Mouse (Mus musculus) heart, adult 2 months (tissue): ENCODE measurements around the gene Olfr1062. TPM values are rescaled to one million over a fixed set of nuclear protein-coding genes. Genes with fewer than 3 reads are reported as not detected.
"Not testable (repeated sequence)": the region's sequence is repeated elsewhere in the genome, so short reads cannot be mapped to it uniquely, and the experiment has no call there.

Source experiments
- DNase-seq, 2 experiments: peaks; one replicate each; pipeline ENCODE4 v3.0.0; 2021
- H3K27ac ChIP-seq: fragments of 200-600 bp; 2 replicates; pipeline ENCODE4 v1.8.1; 2022
- H3K27me3 ChIP-seq: fragments of 200-500 bp; 2 replicates; pipeline ENCODE4 v1.6.1; 2012; ENCODE audit warnings: mild to moderate bottlenecking, low read length, inconsistent platforms, mixed read lengths; ENCODE audit not compliant: control insufficient read depth, insufficient read depth
- H3K36me3 ChIP-seq: fragments of 200-500 bp; 2 replicates; pipeline ENCODE4 v1.6.1; 2012; ENCODE audit warnings: low read length, inconsistent platforms; ENCODE audit not compliant: control insufficient read depth, insufficient read depth
- H3K4me1 ChIP-seq: fragments of 200-500 bp; 2 replicates; pipeline ENCODE4 v1.6.1; 2011; ENCODE audit warnings: low read length; ENCODE audit not compliant: control insufficient read depth, insufficient read depth
- H3K4me3 ChIP-seq: fragments of 200-600 bp; 2 replicates; pipeline ENCODE4 v1.8.1; 2022
- H3K79me2 ChIP-seq: fragments of 200-500 bp; replicated peaks from 2 replicates; pipeline ENCODE4 v1.6.1; 2012; ENCODE audit warnings: mild to moderate bottlenecking, inconsistent platforms, low read length, moderate library complexity, mixed read lengths; ENCODE audit not compliant: control insufficient read depth, insufficient read depth
- H3K9ac ChIP-seq: fragments of 200-500 bp; 2 replicates; pipeline ENCODE4 v1.6.1; 2012; ENCODE audit warnings: low read depth, mild to moderate bottlenecking, control low read depth, inconsistent platforms, low read length, mixed read lengths
- CTCF ChIP-seq: fragments of 200-600 bp; IDR thresholded peaks from 2 replicates; pipeline ENCODE4 v1.8.1; 2022; ENCODE audit warnings: antibody characterized with exemption, mild to moderate bottlenecking, moderate library complexity
- EP300 ChIP-seq: fragments of 200-500 bp; IDR thresholded peaks from 2 replicates; pipeline ENCODE4 v1.6.1; 2011; ENCODE audit warnings: low read depth, low read length, control low read depth; ENCODE audit not compliant: insufficient read depth
- POLR2A ChIP-seq: fragments of 200-500 bp; IDR thresholded peaks from 2 replicates; pipeline ENCODE4 v1.6.1; 2011; ENCODE audit warnings: mild to moderate bottlenecking, low read depth, low read length, control low read depth; ENCODE audit not compliant: insufficient read depth
- WGBS: fragments of 180-500 bp; shearing (Covaris S2); methylation state at CpG from one replicate; pipeline ENCODE4 v1.1.7; 2018; 5-methylcytosine and 5-hydroxymethylcytosine counted together
- intact Hi-C: fragments of 180-260 bp; cut with DNase I; formaldehyde crosslinking; loops from one replicate; pipeline ENCODE4 v1.15.1; 2025
- polyA plus RNA-seq: library from polyadenylated mRNA; depleted of rRNA; stranded (reverse); fragments of >200 nt; gene quantifications from 2 replicates; pipeline ENCODE4 v1.2.3, GENCODE M21; 2012; rRNA removed
- total RNA-seq, 2 experiments: library from RNA; stranded (reverse); gene quantifications; 2 replicates each; pipeline ENCODE4 v1.2.3; 2021

The Olfr1062 gene
- total and polyA plus RNA-seq, 3 experiments = not detected

DNA sequence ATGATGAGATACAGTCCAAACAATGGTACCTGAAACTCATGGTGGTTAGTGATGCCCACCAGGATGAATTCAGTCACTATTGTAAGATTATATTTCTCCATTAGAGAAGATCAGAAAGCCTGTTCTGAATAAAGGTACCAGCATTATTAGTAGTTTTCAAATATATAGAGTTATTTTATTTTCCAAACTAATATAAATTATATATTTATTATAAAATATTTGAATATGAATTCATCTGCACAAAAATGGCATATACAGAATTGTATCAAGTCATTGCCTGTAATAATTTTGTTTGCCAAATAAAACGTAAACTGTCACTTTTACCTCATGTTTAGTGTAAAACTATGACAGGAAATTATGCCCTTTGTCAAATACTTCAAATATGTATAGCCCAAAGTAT lies 12.6 kb downstream of the Olfr1062 start, which contains the start of gene Olfr1061:
TSS of gene Olfr1061 (minus strand) at position 101 of the 400 bp plus-strand sequence.
- WGBS = 45% methylated on average over 1 of the region's 1 CpGs
- Histone ChIP-seq H3K4me1 (no peaks in the 10 kb centered on the region), H3K27me3 (no peaks in the 10 kb centered on the region), H3K79me2 (no peaks in the 10 kb centered on the region), H3K36me3 (no peaks in the 10 kb centered on the region), H3K4me3 (no peak within 1 kb of the TSS), H3K9ac (no peak within 1 kb of the TSS), H3K27ac (no peak within 1 kb of the TSS)
- DNase-seq = no peak
- intact Hi-C loops = no loop called here
- no peak for TF ChIP-seq POLR2A
- TF ChIP-seq CTCF = no peak
- TF ChIP-seq EP300 = no peak

- DNase-seq = no peak
- no peak overlapping the region for H3K27ac ChIP-seq
- no peak overlapping the region for H3K4me3 ChIP-seq
- no peaks in the 10 kb centered on the region for H3K4me1 ChIP-seq
- no peaks in the 10 kb centered on the region for H3K27me3 ChIP-seq
- TF ChIP-seq EP300 = no peak
- 54% methylated on average over 2 of the region's 2 CpGs for WGBS
- H3K79me2 ChIP-seq = no peaks in the 10 kb centered on the region
- intact Hi-C loops = no loop called here
- H3K9ac ChIP-seq = no peak overlapping the region
- H3K36me3 ChIP-seq = no peaks in the 10 kb centered on the region
Measured at GRCm38 (mm10) chr2:86395114-86395513, 31.4 kb downstream of the Olfr1062 start.

DNA sequence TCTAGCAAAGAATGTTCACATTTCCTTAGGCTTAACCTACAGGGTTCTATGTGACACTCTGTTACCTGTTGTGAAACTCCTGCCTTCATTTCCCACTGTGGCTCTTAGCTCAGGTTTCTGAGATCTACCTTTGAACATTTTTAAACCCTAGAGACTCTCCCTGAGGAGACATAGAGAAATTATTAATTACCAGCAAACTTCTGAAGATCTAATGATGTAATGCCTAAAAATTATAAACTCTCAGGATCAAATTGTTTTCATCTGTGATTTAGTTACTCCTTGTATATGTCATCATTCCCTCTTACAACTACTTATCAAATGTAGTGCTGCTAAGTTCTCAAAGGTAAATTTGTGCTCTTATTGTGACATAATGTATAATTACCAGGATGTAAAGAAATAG lies 38.1 kb downstream of the Olfr1062 start, which contains the start of gene Olfr1058:
TSS of gene Olfr1058 (minus strand) at position 101 of the 400 bp plus-strand sequence.
- H3K27ac ChIP-seq, H3K36me3 ChIP-seq, H3K9ac ChIP-seq, H3K27me3 ChIP-seq, DNase-seq, H3K4me3 ChIP-seq, H3K4me1 ChIP-seq, intact Hi-C loops, H3K79me2 ChIP-seq: not testable (repeated sequence)

GRCm38 (mm10) chr2:86378293-86378692 lies 48.3 kb downstream of the Olfr1062 start, which contains the start of gene Olfr1057:
Gene Olfr1057 (minus strand): TSS chr2:86378393.
- Histone ChIP-seq H3K27me3 (no peaks in the 10 kb centered on the region), H3K27ac (no peak within 1 kb of the TSS), H3K4me1 (no peaks in the 10 kb centered on the region), H3K9ac (no peak within 1 kb of the TSS), H3K4me3 (no peak within 1 kb of the TSS), H3K79me2 (no peaks in the 10 kb centered on the region), H3K36me3 (no peaks in the 10 kb centered on the region)
- no peak for DNase-seq
- intact Hi-C loops = no loop called here
- TF ChIP-seq EP300 = no peak
- TF ChIP-seq CTCF = no peak
- TF ChIP-seq POLR2A = no peak

Other genes starting within 250 kb of the Olfr1062 start
- gene Olfr1044, start 248.9 kb downstream of the Olfr1062 start, total RNA-seq = not detected
- gene Olfr1044, start 248.9 kb downstream of the Olfr1062 start, polyA plus RNA-seq = not detected in 2 replicates
- gene Olfr52, start 241.1 kb downstream of the Olfr1062 start, total RNA-seq = not detected
- not detected in 2 replicates for gene Olfr52, start 241.1 kb downstream of the Olfr1062 start, polyA plus RNA-seq
- gene Olfr1045, start 223.7 kb downstream of the Olfr1062 start, total RNA-seq = not detected
- gene Olfr1045, start 223.7 kb downstream of the Olfr1062 start, polyA plus RNA-seq = not detected in 2 replicates
- not detected for gene Olfr1046, start 207.4 kb downstream of the Olfr1062 start, total RNA-seq
- gene Olfr1046, start 207.4 kb downstream of the Olfr1062 start, polyA plus RNA-seq = not detected in 2 replicates
- not detected for gene Olfr1047, start 195.3 kb downstream of the Olfr1062 start, total RNA-seq
- gene Olfr1047, start 195.3 kb downstream of the Olfr1062 start, polyA plus RNA-seq = not detected in 2 replicates
- gene Olfr1048, start 186.5 kb downstream of the Olfr1062 start, total RNA-seq = not detected
- gene Olfr1048, start 186.5 kb downstream of the Olfr1062 start, polyA plus RNA-seq = not detected in 2 replicates
- not detected for gene Olfr1049, start 168.4 kb downstream of the Olfr1062 start, total RNA-seq
- gene Olfr1049, start 168.4 kb downstream of the Olfr1062 start, polyA plus RNA-seq = not detected in 2 replicates
- gene Olfr1051, start 147.7 kb downstream of the Olfr1062 start, total RNA-seq = not detected
- gene Olfr1051, start 147.7 kb downstream of the Olfr1062 start, polyA plus RNA-seq = not detected in 2 replicates
- gene Olfr1052, start 134.3 kb downstream of the Olfr1062 start, total RNA-seq = not detected
- not detected in 2 replicates for gene Olfr1052, start 134.3 kb downstream of the Olfr1062 start, polyA plus RNA-seq
- gene Olfr1053, start 111.5 kb downstream of the Olfr1062 start, total RNA-seq = not detected
- gene Olfr1053, start 111.5 kb downstream of the Olfr1062 start, polyA plus RNA-seq = not detected in 2 replicates
- not detected for gene Olfr1054, start 91.3 kb downstream of the Olfr1062 start, total RNA-seq
- gene Olfr1054, start 91.3 kb downstream of the Olfr1062 start, polyA plus RNA-seq = not detected in 2 replicates
- not detected for gene Olfr1055, start 76.5 kb downstream of the Olfr1062 start, total RNA-seq
- gene Olfr1055, start 76.5 kb downstream of the Olfr1062 start, polyA plus RNA-seq = not detected in 2 replicates
- gene Olfr1056, start 64.3 kb downstream of the Olfr1062 start, total RNA-seq = not detected
- gene Olfr1056, start 64.3 kb downstream of the Olfr1062 start, polyA plus RNA-seq = not detected in 2 replicates
- gene Olfr1057, start 48.4 kb downstream of the Olfr1062 start, total RNA-seq = not detected
- not detected in 2 replicates for gene Olfr1057, start 48.4 kb downstream of the Olfr1062 start, polyA plus RNA-seq
- gene Olfr1058, start 38.2 kb downstream of the Olfr1062 start, total RNA-seq = not detected
- gene Olfr1058, start 38.2 kb downstream of the Olfr1062 start, polyA plus RNA-seq = not detected in 2 replicates
- gene Olfr1061, start 12.7 kb downstream of the Olfr1062 start, total RNA-seq = not detected
- not detected in 2 replicates for gene Olfr1061, start 12.7 kb downstream of the Olfr1062 start, polyA plus RNA-seq
- not detected for gene Olfr1065, start 23.8 kb upstream of the Olfr1062 start, total RNA-seq
- not detected in 2 replicates for gene Olfr1065, start 23.8 kb upstream of the Olfr1062 start, polyA plus RNA-seq
- not detected for gene Olfr1066, start 29.5 kb upstream of the Olfr1062 start, total RNA-seq
- gene Olfr1066, start 29.5 kb upstream of the Olfr1062 start, polyA plus RNA-seq = not detected in 2 replicates
- gene Olfr228, start 60.6 kb upstream of the Olfr1062 start, total RNA-seq = not detected
- not detected in 2 replicates for gene Olfr228, start 60.6 kb upstream of the Olfr1062 start, polyA plus RNA-seq
- gene Olfr1076, start 81.7 kb upstream of the Olfr1062 start, total RNA-seq = not detected
- not detected in 2 replicates for gene Olfr1076, start 81.7 kb upstream of the Olfr1062 start, polyA plus RNA-seq
- not detected for gene Olfr1079, start 115.7 kb upstream of the Olfr1062 start, total RNA-seq
- not detected in 2 replicates for gene Olfr1079, start 115.7 kb upstream of the Olfr1062 start, polyA plus RNA-seq
- gene Olfr1080, start 131.5 kb upstream of the Olfr1062 start, total RNA-seq = not detected
- not detected in 2 replicates for gene Olfr1080, start 131.5 kb upstream of the Olfr1062 start, polyA plus RNA-seq
- gene Olfr1082, start 172.2 kb upstream of the Olfr1062 start, total RNA-seq = not detected
- not detected in 2 replicates for gene Olfr1082, start 172.2 kb upstream of the Olfr1062 start, polyA plus RNA-seq
- gene Olfr1084, start 213.0 kb upstream of the Olfr1062 start, total RNA-seq = not detected
- not detected in 2 replicates for gene Olfr1084, start 213.0 kb upstream of the Olfr1062 start, polyA plus RNA-seq
- not detected for gene Olfr1085, start 235.3 kb upstream of the Olfr1062 start, total RNA-seq
- not detected in 2 replicates for gene Olfr1085, start 235.3 kb upstream of the Olfr1062 start, polyA plus RNA-seq